Mouse (Mus musculus) liver, embryonic 16.5 days (tissue): ENCODE results near the gene Glb1. TPM values are rescaled to one million over a fixed set of nuclear protein-coding genes. Genes with fewer than 3 reads are reported as not detected.
"Not testable (repeated sequence)": the region's sequence is repeated elsewhere in the genome, so short reads cannot be mapped to it uniquely, and the experiment has no call there.

Experiments used
- ATAC-seq: fragments of 200-750 bp; cut with Nextera tagmentation; 2 replicates; pipeline ENCODE4 v1.8.0; 2017; ENCODE audit warnings: low read depth, mild to moderate bottlenecking, moderate number of reproducible peaks, moderate library complexity
- H3K27ac ChIP-seq: fragments of 300-500 bp; sonication (generic); 2 replicates; pipeline ENCODE4 v1.5.1; 2014; ENCODE audit warnings: mild to moderate bottlenecking, low read length
- H3K27me3 ChIP-seq: fragments of 300-500 bp; sonication (generic); 2 replicates; pipeline ENCODE4 v1.6.1; 2014; ENCODE audit warnings: low read depth, low read length, mixed read lengths; ENCODE audit not compliant: control insufficient read depth, insufficient read depth
- H3K36me3 ChIP-seq: fragments of 300-500 bp; sonication (generic); 2 replicates; pipeline ENCODE4 v1.6.1; 2014; ENCODE audit warnings: mild to moderate bottlenecking; ENCODE audit not compliant: control insufficient read depth, insufficient read depth
- H3K4me1 ChIP-seq: fragments of 300-500 bp; sonication (generic); 2 replicates; pipeline ENCODE4 v1.6.1; 2014; ENCODE audit warnings: low read depth, low read length, mixed read lengths; ENCODE audit not compliant: control insufficient read depth
- H3K4me2 ChIP-seq: fragments of 300-500 bp; sonication (generic); 2 replicates; pipeline ENCODE4 v1.6.1; 2014; ENCODE audit warnings: low read depth, low read length, mixed read lengths
- H3K4me3 ChIP-seq: fragments of 300-500 bp; sonication (generic); 2 replicates; pipeline ENCODE4 v1.5.1; 2014; ENCODE audit warnings: low read depth, mild to moderate bottlenecking, low read length
- H3K9ac ChIP-seq: fragments of 300-500 bp; sonication (generic); 2 replicates; pipeline ENCODE4 v1.6.1; 2014; ENCODE audit warnings: low read depth, low read length
- H3K9me3 ChIP-seq: fragments of 300-500 bp; sonication (generic); replicated peaks from 2 replicates; pipeline ENCODE4 v1.6.1; 2016; ENCODE audit warnings: low read length; ENCODE audit not compliant: control insufficient read depth
- WGBS: fragments of 180-500 bp; shearing (Covaris S2); extraction: QIAGEN DNeasy Blood & Tissue Kit; methylation state at CpG from one replicate; pipeline ENCODE4 v1.1.7; 2014; ENCODE audit not compliant: insufficient replicate concordance; 5-methylcytosine and 5-hydroxymethylcytosine counted together
- polyA plus RNA-seq: library from polyadenylated mRNA; unstranded; fragments of >200 nt; fragmentation: Nextera tagmentation; extraction: Ambion mirVana; gene quantifications from 2 replicates; pipeline ENCODE4 v1.2.1, GENCODE M21; 2015

Glb1 gene
- polyA plus RNA-seq, 1 experiment from 2014 or later, result 18.5 TPM

GRCm38 (mm10) chr9:114506564-114506963 is 105.7 kb downstream of the Glb1 start:
- no peaks in the 10 kb centered on the region for H3K27me3 ChIP-seq
- no peak overlapping the region for H3K27ac ChIP-seq
- 43% methylated on average over 4 of the region's 4 CpGs for WGBS
- no peak overlapping the region for H3K4me3 ChIP-seq
- peaks cover 6% of the 10 kb centered on the region for H3K4me1 ChIP-seq
- no peak for ATAC-seq
- no peak overlapping the region for H3K9ac ChIP-seq
- H3K36me3 ChIP-seq, result no peaks in the 10 kb centered on the region
- H3K4me2 ChIP-seq, result no peak overlapping the region
- no peaks in the 10 kb centered on the region for H3K9me3 ChIP-seq

GRCm38 (mm10) chr9:114507421-114507820 is 106.5 kb downstream of the Glb1 start:
- no peaks in the 10 kb centered on the region for H3K27me3 ChIP-seq
- H3K36me3 ChIP-seq, result no peaks in the 10 kb centered on the region; the same call in 1 of the 2 replicates
- H3K4me1 ChIP-seq, result peaks cover 6% of the 10 kb centered on the region
- H3K4me2 ChIP-seq, result no peak overlapping the region
- no peak for ATAC-seq
- H3K9me3 ChIP-seq, result no peaks in the 10 kb centered on the region
- H3K4me3 ChIP-seq, result no peak overlapping the region
- no peak overlapping the region for H3K9ac ChIP-seq
- H3K27ac ChIP-seq, result no peak overlapping the region
- 58% methylated on average over 9 of the region's 9 CpGs for WGBS

GRCm38 (mm10) chr9:114509785-114510184 is 108.9 kb downstream of the Glb1 start:
- no peaks in the 10 kb centered on the region for H3K4me1 ChIP-seq
- no peak overlapping the region for H3K9ac ChIP-seq
- H3K4me2 ChIP-seq, result no peak overlapping the region
- H3K27me3 ChIP-seq, result no peaks in the 10 kb centered on the region
- peaks cover 14% of the 10 kb centered on the region for H3K36me3 ChIP-seq
- no peak for ATAC-seq
- H3K27ac ChIP-seq, result no peak overlapping the region
- H3K4me3 ChIP-seq, result no peak overlapping the region
- peaks cover 10% of the 10 kb centered on the region; the same call in 1 of the 2 replicates for H3K9me3 ChIP-seq
- 56% methylated on average over 9 of the region's 9 CpGs for WGBS

- WGBS, result 85% methylated on average over 21 of the region's 21 CpGs
- H3K9me3 ChIP-seq, result peaks cover 10% of the 10 kb centered on the region; the same call in 1 of the 2 replicates
- no peaks in the 10 kb centered on the region for H3K4me1 ChIP-seq
- no peak overlapping the region for H3K9ac ChIP-seq
- ATAC-seq, result no peak
- H3K27ac ChIP-seq, result no peak overlapping the region
- no peaks in the 10 kb centered on the region for H3K27me3 ChIP-seq
- H3K4me3 ChIP-seq, result no peak overlapping the region
- H3K4me2 ChIP-seq, result no peak overlapping the region
- H3K36me3 ChIP-seq, result peaks cover 14% of the 10 kb centered on the region
Observed at GRCm38 (mm10) chr9:114512831-114513230, 112.0 kb downstream of the Glb1 start.

GRCm38 (mm10) chr9:114515364-114515763 is 114.5 kb downstream of the Glb1 start, which contains the start of gene C130032M10Rik:
TSS of gene C130032M10Rik (plus strand) at chr9:114515697.
- Histone ChIP-seq H3K36me3 (peaks cover 14% of the 10 kb centered on the region), H3K27me3 (no peaks in the 10 kb centered on the region), H3K4me2 (no peak within 1 kb of the TSS), H3K4me1 (no peaks in the 10 kb centered on the region; the same call in 1 of the 2 replicates), H3K4me3 (no peak within 1 kb of the TSS), H3K9ac (no peak within 1 kb of the TSS), H3K27ac (no peak within 1 kb of the TSS), H3K9me3 (peaks cover 10% of the 10 kb centered on the region; the same call in 1 of the 2 replicates)
- ATAC-seq, result no peak
- 66% methylated on average over 11 of the region's 11 CpGs for WGBS

- Histone ChIP-seq H3K4me1 (no peaks in the 10 kb centered on the region; the same call in 1 of the 2 replicates), H3K4me2 (no peak overlapping the region), H3K4me3 (no peak overlapping the region), H3K9me3 (peaks cover 5% of the 10 kb centered on the region; the same call in 1 of the 2 replicates), H3K27me3 (no peaks in the 10 kb centered on the region), H3K27ac (no peak overlapping the region), H3K36me3 (peaks cover 8% of the 10 kb centered on the region), H3K9ac (no peak overlapping the region)
- WGBS, result 57% methylated on average over 13 of the region's 13 CpGs
- ATAC-seq, result no peak
Observed at GRCm38 (mm10) chr9:114517924-114518497, 117.1 kb downstream of the Glb1 start.

GRCm38 (mm10) chr9:114518812-114519477 is 118.1 kb downstream of the Glb1 start:
- H3K4me2 ChIP-seq, result no peak overlapping the region
- 49% methylated on average over 9 of the region's 9 CpGs for whole genome bisulfite sequencing
- no peak overlapping the region for H3K27ac ChIP-seq
- H3K4me1 ChIP-seq, result no peaks in the 10 kb centered on the region; the same call in 1 of the 2 replicates
- H3K9ac ChIP-seq, result no peak overlapping the region
- no peaks in the 10 kb centered on the region for H3K27me3 ChIP-seq
- no peaks in the 10 kb centered on the region for H3K36me3 ChIP-seq
- H3K9me3 ChIP-seq, result no peaks in the 10 kb centered on the region
- no peak for ATAC-seq
- H3K4me3 ChIP-seq, result no peak overlapping the region

GRCm38 (mm10) chr9:114520529-114520928 is 119.7 kb downstream of the Glb1 start:
- not testable (repeated sequence) for ATAC-seq, H3K4me2 ChIP-seq, H3K4me3 ChIP-seq, H3K27me3 ChIP-seq, H3K4me1 ChIP-seq, H3K9me3 ChIP-seq, H3K9ac ChIP-seq, H3K27ac ChIP-seq, H3K36me3 ChIP-seq
- WGBS, result 50% methylated on average over 4 of the region's 4 CpGs

- WGBS, result 29% methylated on average over 5 of the region's 5 CpGs
- H3K36me3 ChIP-seq, result no peaks in the 10 kb centered on the region
- peak overlapping the region; percentile 68; the same call in 1 of the 2 replicates for H3K27ac ChIP-seq
- ATAC-seq, result no peak
- H3K4me2 ChIP-seq, result no peak overlapping the region
- H3K27me3 ChIP-seq, result no peaks in the 10 kb centered on the region
- H3K4me3 ChIP-seq, result no peak overlapping the region
- no peaks in the 10 kb centered on the region for H3K9me3 ChIP-seq
- H3K4me1 ChIP-seq, result peaks cover 9% of the 10 kb centered on the region
- H3K9ac ChIP-seq, result no peak overlapping the region
Observed at GRCm38 (mm10) chr9:114522041-114522440, 121.2 kb downstream of the Glb1 start.
